Mouse (Mus musculus) lung, embryonic 15.5 days (tissue): Measurements from ENCODE around the gene Duxf3. TPM values are rescaled to one million over a fixed set of nuclear protein-coding genes. Genes with fewer than 3 reads are reported as not detected.
"Not testable (repeated sequence)": the region's sequence is repeated elsewhere in the genome, so short reads cannot be mapped to it uniquely, and the experiment has no call there.

Experiments used
- ATAC-seq: fragments of 200-750 bp; cut with Nextera tagmentation; 2 replicates; pipeline ENCODE4 v1.8.0; 2017; ENCODE audit warnings: moderate number of reproducible peaks, borderline replicate concordance; ENCODE audit not compliant: low FRiP score, low TSS enrichment; ENCODE audit errors: extremely low read depth
- H3K27ac ChIP-seq: fragments of 300-500 bp; sonication (generic); 2 replicates; pipeline ENCODE4 v1.5.1; 2015; ENCODE audit warnings: moderate library complexity, mild to moderate bottlenecking, inconsistent platforms
- H3K27me3 ChIP-seq: fragments of 300-500 bp; sonication (generic); 2 replicates; pipeline ENCODE4 v1.6.1; 2015; ENCODE audit warnings: inconsistent platforms
- H3K36me3 ChIP-seq: fragments of 300-500 bp; sonication (generic); 2 replicates; pipeline ENCODE4 v1.6.1; 2015; ENCODE audit warnings: inconsistent platforms
- H3K4me1 ChIP-seq: fragments of 300-500 bp; sonication (generic); 2 replicates; pipeline ENCODE4 v1.6.1; 2015; ENCODE audit warnings: inconsistent platforms
- H3K4me2 ChIP-seq: fragments of 300-500 bp; sonication (generic); 2 replicates; pipeline ENCODE4 v1.6.1; 2015; ENCODE audit warnings: inconsistent platforms, mild to moderate bottlenecking, moderate library complexity
- H3K4me3 ChIP-seq: fragments of 300-500 bp; sonication (generic); 2 replicates; pipeline ENCODE4 v1.5.1; 2015; ENCODE audit warnings: mild to moderate bottlenecking, inconsistent platforms
- H3K9ac ChIP-seq: fragments of 300-500 bp; sonication (generic); 2 replicates; pipeline ENCODE4 v1.6.1; 2015; ENCODE audit warnings: inconsistent platforms
- H3K9me3 ChIP-seq: fragments of 300-500 bp; sonication (generic); 2 replicates; pipeline ENCODE4 v1.6.1; 2016; ENCODE audit warnings: inconsistent platforms
- WGBS: fragments of 180-500 bp; shearing (Covaris S2); methylation state at CpG from one replicate; pipeline ENCODE4 v1.1.7; 2015; 5-methylcytosine and 5-hydroxymethylcytosine counted together
- polyA plus RNA-seq: library from polyadenylated mRNA; unstranded; fragments of >200 nt; fragmentation: Nextera tagmentation; extraction: Ambion mirVana; gene quantifications from 2 replicates; pipeline ENCODE4 v1.2.1, GENCODE M21; 2015

Gene Duxf3
- not detected in 2 replicates for polyA plus RNA-seq

- H3K36me3 ChIP-seq, H3K27me3 ChIP-seq, H3K27ac ChIP-seq, H3K9ac ChIP-seq, H3K4me3 ChIP-seq, H3K4me2 ChIP-seq, H3K4me1 ChIP-seq: not testable (repeated sequence)
- 82% methylated on average over 8 of the region's 8 CpGs for WGBS
- peak; percentile 62 for ATAC-seq
- H3K9me3 ChIP-seq: peaks cover 16% of the 10 kb centered on the region; the same call in 1 of the 2 replicates
These were observed at the start of gene Duxf3 for GRCm38 (mm10) chr10:58232641-58232969. Duxf3 (minus strand) TSS chr10:58232675.

GRCm38 (mm10) chr10:58282238-58282637 lies 49.8 kb upstream of the Duxf3 start:
- no peaks in the 10 kb centered on the region for H3K4me1 ChIP-seq
- no peak overlapping the region for H3K27ac ChIP-seq
- H3K9ac ChIP-seq: no peak overlapping the region
- no peak overlapping the region for H3K4me2 ChIP-seq
- 90% methylated on average over 7 of the region's 7 CpGs for WGBS
- ATAC-seq: no peak
- no peaks in the 10 kb centered on the region for H3K9me3 ChIP-seq
- H3K4me3 ChIP-seq: no peak overlapping the region
- H3K36me3 ChIP-seq: peaks cover 55% of the 10 kb centered on the region
- no peaks in the 10 kb centered on the region for H3K27me3 ChIP-seq

- Histone ChIP-seq H3K4me3 (no peak overlapping the region), H3K36me3 (peaks cover 30% of the 10 kb centered on the region), H3K27me3 (no peaks in the 10 kb centered on the region), H3K9ac (no peak overlapping the region), H3K4me2 (no peak overlapping the region), H3K4me1 (peaks cover 9% of the 10 kb centered on the region; the same call in 1 of the 2 replicates), H3K9me3 (no peaks in the 10 kb centered on the region), H3K27ac (no peak overlapping the region)
- no peak for ATAC-seq
- WGBS: 50% methylated on average over 5 of the region's 5 CpGs
These were observed 26.0 kb upstream of the Duxf3 start for GRCm38 (mm10) chr10:58258466-58258865.

- under 1% methylated on average over 4 of the region's 4 CpGs for WGBS
- Histone ChIP-seq H3K36me3 (peaks cover 19% of the 10 kb centered on the region), H3K9me3 (no peaks in the 10 kb centered on the region), H3K27me3 (no peaks in the 10 kb centered on the region), H3K4me3 (peak overlapping the region; percentile 73), H3K4me2 (peak overlapping the region; percentile 55), H3K27ac (peak overlapping the region; percentile 85), H3K4me1 (peaks cover 9% of the 10 kb centered on the region; the same call in 1 of the 2 replicates), H3K9ac (peak overlapping the region; percentile 65)
- no peak for ATAC-seq
These were observed 23.5 kb upstream of the Duxf3 start for GRCm38 (mm10) chr10:58255954-58256353.

- H3K9me3 ChIP-seq: no peaks in the 10 kb centered on the region
- WGBS: under 1% methylated on average over 58 of the region's 58 CpGs
- peaks cover 16% of the 10 kb centered on the region for H3K36me3 ChIP-seq
- no peaks in the 10 kb centered on the region for H3K27me3 ChIP-seq
- H3K4me1 ChIP-seq: peaks cover 9% of the 10 kb centered on the region; the same call in 1 of the 2 replicates
- H3K27ac ChIP-seq: peak within 1 kb of the TSS; percentile 85
- ATAC-seq: peak; percentile 98
- H3K4me3 ChIP-seq: peak within 1 kb of the TSS; percentile 73
- H3K4me2 ChIP-seq: peak within 1 kb of the TSS; percentile 55
- H3K9ac ChIP-seq: peak within 1 kb of the TSS; percentile 65
These were observed 22.9 kb upstream of the Duxf3 start, which contains the start of gene Gcc2 for GRCm38 (mm10) chr10:58255213-58255892. Gcc2 (plus strand) TSS chr10:58255497.

- peak; percentile 13; the same call in 1 of the 2 replicates for ATAC-seq
These were observed 22.2 kb upstream of the Duxf3 start for GRCm38 (mm10) chr10:58254635-58255175.

GRCm38 (mm10) chr10:58249535-58249934 lies 17.1 kb upstream of the Duxf3 start:
- Histone ChIP-seq H3K9ac (no peak overlapping the region), H3K4me2 (no peak overlapping the region), H3K4me1 (peaks cover under 1% of the 10 kb centered on the region; the same call in 1 of the 2 replicates), H3K4me3 (no peak overlapping the region), H3K27ac (no peak overlapping the region), H3K27me3 (no peaks in the 10 kb centered on the region), H3K36me3 (no peaks in the 10 kb centered on the region), H3K9me3 (no peaks in the 10 kb centered on the region)
- no peak for ATAC-seq
- WGBS: 26% methylated on average over 1 of the region's 1 CpGs

More at GRCm38 (mm10) chr10:58254635-58255175, 22.2 kb upstream of the Duxf3 start:
- Histone ChIP-seq H3K4me3 (peak overlapping the region; percentile 73), H3K9ac (peak overlapping the region; percentile 65; the same call in 1 of the 2 replicates), H3K27me3 (no peaks in the 10 kb centered on the region), H3K36me3 (peaks cover 9% of the 10 kb centered on the region), H3K4me1 (peaks cover 9% of the 10 kb centered on the region; the same call in 1 of the 2 replicates), H3K27ac (no peak overlapping the region), H3K4me2 (peak overlapping the region; percentile 55), H3K9me3 (no peaks in the 10 kb centered on the region)
- 23% methylated on average over 6 of the region's 6 CpGs for WGBS

- 80% methylated on average over 8 of the region's 8 CpGs for WGBS
- H3K9ac ChIP-seq, H3K9me3 ChIP-seq, H3K4me3 ChIP-seq, H3K36me3 ChIP-seq, H3K4me1 ChIP-seq, H3K27me3 ChIP-seq, H3K4me2 ChIP-seq, H3K27ac ChIP-seq: not testable (repeated sequence)
- peak; percentile 87 for ATAC-seq
These were observed 6.7 kb upstream of the Duxf3 start for GRCm38 (mm10) chr10:58238984-58239740.

- H3K9ac ChIP-seq: no peak within 1 kb of the TSS
- ATAC-seq: no peak
- WGBS: 83% methylated on average over 10 of the region's 10 CpGs
These were observed 4.1 kb upstream of the Duxf3 start, which contains the start of gene Gm4981 for GRCm38 (mm10) chr10:58236613-58237012. Gm4981 (minus strand) TSS chr10:58236701.

GRCm38 (mm10) chr10:58234985-58235384 lies 2.5 kb upstream of the Duxf3 start:
- not testable (repeated sequence) for H3K4me1 ChIP-seq, ATAC-seq, H3K27ac ChIP-seq, H3K4me3 ChIP-seq, H3K27me3 ChIP-seq, H3K9ac ChIP-seq, H3K36me3 ChIP-seq, H3K4me2 ChIP-seq
- peaks cover 18% of the 10 kb centered on the region; the same call in 1 of the 2 replicates for H3K9me3 ChIP-seq
- WGBS: 68% methylated on average over 4 of the region's 4 CpGs

More at GRCm38 (mm10) chr10:58236613-58237012, 4.1 kb upstream of the Duxf3 start, which contains the start of gene Gm4981:
- no peaks in the 10 kb centered on the region for H3K4me1 ChIP-seq
- no peak within 1 kb of the TSS for H3K4me2 ChIP-seq
- H3K27me3 ChIP-seq: no peaks in the 10 kb centered on the region
- no peaks in the 10 kb centered on the region for H3K36me3 ChIP-seq
- H3K27ac ChIP-seq: no peak within 1 kb of the TSS
- H3K9me3 ChIP-seq: peaks cover 14% of the 10 kb centered on the region; the same call in 1 of the 2 replicates
- no peak within 1 kb of the TSS for H3K4me3 ChIP-seq

GRCm38 (mm10) chr10:58233740-58234121 lies 1.3 kb upstream of the Duxf3 start:
- not testable (repeated sequence) for H3K27me3 ChIP-seq, H3K36me3 ChIP-seq, H3K4me2 ChIP-seq, H3K4me1 ChIP-seq, H3K9ac ChIP-seq, H3K4me3 ChIP-seq, H3K27ac ChIP-seq, ATAC-seq
- peaks cover 18% of the 10 kb centered on the region; the same call in 1 of the 2 replicates for H3K9me3 ChIP-seq
